Mouse (Mus musculus): ENCODE measurements around the gene Tppp2. TPM values are rescaled to one million over a fixed set of nuclear protein-coding genes. Genes with fewer than 3 reads are reported as not detected.

The Tppp2 gene
- total RNA-seq, 1 experiment = not detected

DNA sequence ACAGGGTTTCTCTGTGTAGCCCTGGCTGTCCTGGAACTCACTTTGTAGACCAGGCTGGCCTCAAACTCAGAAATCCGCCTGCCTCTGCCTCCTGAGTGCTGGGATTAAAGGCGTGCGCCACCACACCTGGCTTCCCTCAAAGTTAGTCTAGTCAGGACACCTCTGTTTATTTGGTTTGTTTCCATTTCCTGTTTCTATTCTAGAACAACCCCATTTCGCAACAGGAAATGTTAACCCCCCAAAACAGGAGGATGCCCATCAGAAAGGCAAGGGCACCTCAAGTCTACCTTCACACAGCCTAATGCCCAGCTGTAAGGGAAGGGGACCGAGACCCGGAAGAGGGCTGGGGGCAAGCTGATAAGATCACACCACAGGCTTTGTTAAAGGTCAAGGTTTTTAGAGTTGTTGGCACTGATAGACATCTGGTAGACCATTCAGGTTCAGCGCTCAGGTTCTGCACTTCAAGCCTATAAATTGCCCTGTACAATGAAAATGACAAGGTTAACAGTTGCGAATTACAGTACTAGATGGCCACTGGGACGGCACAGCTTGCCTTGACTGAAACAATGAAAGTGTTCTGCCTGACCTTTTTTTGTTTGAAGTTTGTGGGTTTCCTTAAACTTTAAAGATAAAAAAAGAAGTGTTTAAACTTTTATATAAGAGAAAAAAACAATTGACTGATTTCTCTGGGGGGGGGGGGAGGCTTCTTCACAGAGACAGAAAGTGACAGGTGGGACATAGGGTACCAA, 25.9 kb upstream of the Tppp2 start, which contains the start of gene Slc39a2:
TSS of gene Slc39a2 (plus strand) at position 699 of the 749 bp plus-strand sequence.
- H3K27ac ChIP-seq (ENCODE audit: insufficient read depth, low read depth, low read length, poor library complexity, severe bottlenecking) = no peak within 1 kb of the TSS
- peaks cover 35% of the 10 kb centered on the region for H3K36me3 ChIP-seq (ENCODE audit: control insufficient read depth, insufficient read depth, low read length, poor library complexity, severe bottlenecking)
- no peaks in the 10 kb centered on the region for H3K9me3 ChIP-seq (ENCODE audit: control insufficient read depth, insufficient read depth, low read depth, low read length)
- no peak within 1 kb of the TSS for H3K4me3 ChIP-seq (ENCODE audit: insufficient read depth in 1 of 2, low read depth in 1 of 2, low read length in 2 of 2, poor library complexity in 1 of 2, severe bottlenecking in 1 of 2)
- in situ Hi-C loops (cut with MboI; ENCODE audit: low sequenced_read_pairs in 2 of 2, unreplicated experiment in 2 of 2) = no loop called here
- H3K4me1 ChIP-seq (ENCODE audit: control insufficient read depth in 2 of 2, insufficient read depth in 2 of 2, low read length in 2 of 2, poor library complexity in 1 of 2) = peaks cover 6 to 16% of the 10 kb centered on the region in 2 experiments; a peak in 2 of 4 replicates
- no peak for DNase-seq (ENCODE audit: low read depth, low spot score)
- no peak within 1 kb of the TSS for H3K9ac ChIP-seq (ENCODE audit: insufficient read depth, low read depth, low read length, poor library complexity, severe bottlenecking)
- TF ChIP-seq CHD2 (IDR thresholded peaks at IDR 0.05; ENCODE audit: low read depth, low read length) (no peak), ZC3H11A (IDR thresholded peaks at IDR 0.05; ENCODE audit: borderline replicate concordance, low read depth, low read length) (no peak), MAFK (IDR thresholded peaks at IDR 0.05; ENCODE audit: insufficient read depth, low read depth, low read length) (no peak), HCFC1 (IDR thresholded peaks at IDR 0.05; ENCODE audit: borderline replicate concordance, insufficient read depth, low read length) (no peak), ZNF384 (IDR thresholded peaks at IDR 0.05; ENCODE audit: low read depth, low read length) (no peak)

DNA sequence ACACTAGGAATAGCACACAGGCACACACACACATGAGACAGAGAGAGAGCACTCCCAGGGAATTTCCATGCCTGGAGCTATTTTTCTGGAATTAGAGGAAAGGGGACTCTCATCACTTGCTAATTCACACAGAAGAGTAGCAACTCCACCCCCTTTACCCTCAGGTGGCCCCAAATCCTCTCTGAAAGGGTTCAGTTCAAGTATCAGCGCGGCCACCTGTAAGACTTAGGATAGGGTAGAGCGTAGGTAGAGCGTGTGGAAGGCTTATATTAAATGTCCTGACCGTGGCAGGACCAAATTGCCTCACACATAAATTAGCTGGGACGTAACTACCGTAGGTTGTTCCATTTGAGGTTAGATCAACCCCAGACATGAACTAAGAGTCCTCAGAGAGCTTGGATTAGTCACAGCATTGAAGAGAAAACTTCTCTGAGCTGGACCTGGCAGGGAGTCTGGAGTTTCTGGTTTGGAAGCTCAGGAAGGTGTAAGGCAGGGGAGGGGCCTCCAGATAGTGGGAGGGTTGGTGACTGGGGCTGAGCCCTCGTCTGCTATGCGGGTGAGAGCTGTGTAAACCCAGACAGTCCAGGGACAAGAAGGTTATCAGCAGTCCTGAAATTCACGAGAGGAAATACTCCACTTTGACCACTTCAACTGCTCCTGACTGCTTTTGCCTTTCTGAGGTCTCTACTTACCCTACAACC, 25.0 kb upstream of the Tppp2 start:
- in situ Hi-C loops (cut with MboI; ENCODE audit: low sequenced_read_pairs in 2 of 2, unreplicated experiment in 2 of 2) = no loop called here
- Histone ChIP-seq H3K9ac (ENCODE audit: insufficient read depth, low read depth, low read length, poor library complexity, severe bottlenecking) (no peak overlapping the region), H3K27ac (ENCODE audit: insufficient read depth, low read depth, low read length, poor library complexity, severe bottlenecking) (no peak overlapping the region), H3K9me3 (ENCODE audit: control insufficient read depth, insufficient read depth, low read depth, low read length) (no peaks in the 10 kb centered on the region), H3K4me1 (ENCODE audit: control insufficient read depth in 2 of 2, insufficient read depth in 2 of 2, low read length in 2 of 2, poor library complexity in 1 of 2) (peaks cover 6 to 16% of the 10 kb centered on the region in 2 experiments; a peak in 2 of 4 replicates), H3K4me3 (ENCODE audit: insufficient read depth in 1 of 2, low read depth in 1 of 2, low read length in 2 of 2, poor library complexity in 1 of 2, severe bottlenecking in 1 of 2) (no peak overlapping the region), H3K36me3 (ENCODE audit: control insufficient read depth, insufficient read depth, low read length, poor library complexity, severe bottlenecking) (peaks cover 30% of the 10 kb centered on the region)
- TF ChIP-seq CHD2 (IDR thresholded peaks at IDR 0.05; ENCODE audit: low read depth, low read length) = no peak
- TF ChIP-seq ZNF384 (IDR thresholded peaks at IDR 0.05; ENCODE audit: low read depth, low read length) = no peak
- no peak for TF ChIP-seq ZC3H11A (IDR thresholded peaks at IDR 0.05; ENCODE audit: borderline replicate concordance, low read depth, low read length)
- no peak for TF ChIP-seq HCFC1 (IDR thresholded peaks at IDR 0.05; ENCODE audit: borderline replicate concordance, insufficient read depth, low read length)
- no peak for TF ChIP-seq MAFK (IDR thresholded peaks at IDR 0.05; ENCODE audit: insufficient read depth, low read depth, low read length)
- no peak for DNase-seq (ENCODE audit: low read depth, low spot score)

DNA sequence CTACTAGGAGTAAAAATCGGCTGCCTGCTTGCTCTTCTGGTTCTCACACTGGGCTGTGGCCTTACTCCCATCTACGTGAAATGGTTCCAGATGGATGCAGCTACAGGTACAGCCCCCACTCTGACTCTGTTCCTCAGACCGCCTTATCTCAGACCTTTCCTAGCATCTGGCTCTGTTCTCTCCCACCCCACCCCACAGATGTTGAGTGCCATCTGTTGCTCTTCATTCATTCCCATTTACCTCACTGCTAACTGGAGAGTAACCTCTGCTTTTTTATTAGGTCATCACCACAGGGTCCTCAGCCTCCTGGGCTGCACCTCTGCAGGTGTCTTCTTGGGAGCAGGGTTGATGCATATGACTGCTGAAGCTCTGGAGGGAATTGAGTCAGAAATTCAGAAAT, 24.4 kb upstream of the Tppp2 start:
- no peak for DNase-seq (ENCODE audit: low read depth, low spot score)
- in situ Hi-C loops (cut with MboI; ENCODE audit: low sequenced_read_pairs in 2 of 2, unreplicated experiment in 2 of 2) = no loop called here
- Histone ChIP-seq H3K27ac (ENCODE audit: insufficient read depth, low read depth, low read length, poor library complexity, severe bottlenecking) (no peak overlapping the region), H3K4me1 (ENCODE audit: control insufficient read depth in 2 of 2, insufficient read depth in 2 of 2, low read length in 2 of 2, poor library complexity in 1 of 2) (peaks cover 6 to 16% of the 10 kb centered on the region in 2 experiments; a peak in 2 of 4 replicates), H3K9ac (ENCODE audit: insufficient read depth, low read depth, low read length, poor library complexity, severe bottlenecking) (no peak overlapping the region), H3K36me3 (ENCODE audit: control insufficient read depth, insufficient read depth, low read length, poor library complexity, severe bottlenecking) (peaks cover 27% of the 10 kb centered on the region), H3K4me3 (ENCODE audit: insufficient read depth in 1 of 2, low read depth in 1 of 2, low read length in 2 of 2, poor library complexity in 1 of 2, severe bottlenecking in 1 of 2) (no peak overlapping the region), H3K9me3 (ENCODE audit: control insufficient read depth, insufficient read depth, low read depth, low read length) (no peaks in the 10 kb centered on the region)
- no peak for TF ChIP-seq ZC3H11A (IDR thresholded peaks at IDR 0.05; ENCODE audit: borderline replicate concordance, low read depth, low read length)
- no peak for TF ChIP-seq CHD2 (IDR thresholded peaks at IDR 0.05; ENCODE audit: low read depth, low read length)
- TF ChIP-seq MAFK (IDR thresholded peaks at IDR 0.05; ENCODE audit: insufficient read depth, low read depth, low read length) = no peak
- TF ChIP-seq ZNF384 (IDR thresholded peaks at IDR 0.05; ENCODE audit: low read depth, low read length) = no peak
- no peak for TF ChIP-seq HCFC1 (IDR thresholded peaks at IDR 0.05; ENCODE audit: borderline replicate concordance, insufficient read depth, low read length)

DNA sequence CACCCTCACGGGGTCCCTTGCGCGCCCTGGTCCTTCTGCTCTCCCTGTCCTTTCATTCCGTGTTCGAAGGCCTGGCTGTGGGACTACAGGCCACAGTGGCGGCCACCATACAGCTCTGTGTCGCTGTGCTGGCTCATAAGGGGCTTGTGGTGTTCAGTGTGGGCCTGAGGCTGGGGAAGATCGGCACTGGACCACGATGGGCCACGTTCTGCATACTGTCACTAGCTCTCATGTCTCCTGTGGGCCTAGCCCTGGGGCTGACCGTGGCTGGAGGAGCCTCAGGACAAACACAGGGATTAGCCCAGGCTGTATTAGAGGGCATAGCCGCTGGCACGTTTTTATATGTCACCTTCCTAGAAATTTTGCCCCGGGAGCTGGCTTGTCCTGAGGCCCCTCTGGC, 23.2 kb upstream of the Tppp2 start:
- H3K4me1 ChIP-seq (ENCODE audit: control insufficient read depth in 2 of 2, insufficient read depth in 2 of 2, low read length in 2 of 2, poor library complexity in 1 of 2) = peaks cover 6 to 16% of the 10 kb centered on the region in 2 experiments; a peak in 2 of 4 replicates
- in situ Hi-C loops (cut with MboI; ENCODE audit: low sequenced_read_pairs in 2 of 2, unreplicated experiment in 2 of 2) = no loop called here
- TF ChIP-seq CHD2 (IDR thresholded peaks at IDR 0.05; ENCODE audit: low read depth, low read length) = no peak
- no peak for TF ChIP-seq ZNF384 (IDR thresholded peaks at IDR 0.05; ENCODE audit: low read depth, low read length)
- TF ChIP-seq HCFC1 (IDR thresholded peaks at IDR 0.05; ENCODE audit: borderline replicate concordance, insufficient read depth, low read length) = no peak
- TF ChIP-seq MAFK (IDR thresholded peaks at IDR 0.05; ENCODE audit: insufficient read depth, low read depth, low read length) = no peak
- no peak for TF ChIP-seq ZC3H11A (IDR thresholded peaks at IDR 0.05; ENCODE audit: borderline replicate concordance, low read depth, low read length)
- H3K36me3 ChIP-seq (ENCODE audit: control insufficient read depth, insufficient read depth, low read length, poor library complexity, severe bottlenecking) = peaks cover 15% of the 10 kb centered on the region
- no peak overlapping the region for H3K9ac ChIP-seq (ENCODE audit: insufficient read depth, low read depth, low read length, poor library complexity, severe bottlenecking)
- no peak overlapping the region for H3K4me3 ChIP-seq (ENCODE audit: insufficient read depth in 1 of 2, low read depth in 1 of 2, low read length in 2 of 2, poor library complexity in 1 of 2, severe bottlenecking in 1 of 2)
- no peaks in the 10 kb centered on the region for H3K9me3 ChIP-seq (ENCODE audit: control insufficient read depth, insufficient read depth, low read depth, low read length)
- no peak overlapping the region for H3K27ac ChIP-seq (ENCODE audit: insufficient read depth, low read depth, low read length, poor library complexity, severe bottlenecking)
- no peak for DNase-seq (ENCODE audit: low read depth, low spot score)

Data from ES-E14 (cell line).